Mouse (Mus musculus) ES-E14 (cell line): ENCODE results near the gene Mafg.

Source experiments
- CHD2 ChIP-seq: IDR thresholded peaks from 2 replicates; pipeline ENCODE4 v1.6.1; 2014; ENCODE audit warnings: mild to moderate bottlenecking, low read depth, low read length, inconsistent platforms
- HCFC1 ChIP-seq: IDR thresholded peaks from 2 replicates; pipeline ENCODE4 v1.6.1; 2012; ENCODE audit warnings: low read length, inconsistent platforms, borderline replicate concordance; ENCODE audit not compliant: insufficient read depth
- MAFK ChIP-seq: IDR thresholded peaks from 2 replicates; pipeline ENCODE4 v1.6.1; 2014; ENCODE audit warnings: mild to moderate bottlenecking, low read depth, low read length, inconsistent platforms; ENCODE audit not compliant: insufficient read depth
- ZC3H11A ChIP-seq: IDR thresholded peaks from 2 replicates; pipeline ENCODE4 v1.6.1; 2012; ENCODE audit warnings: low read depth, mild to moderate bottlenecking, inconsistent platforms, low read length, borderline replicate concordance
- ZNF384 ChIP-seq: IDR thresholded peaks from 2 replicates; pipeline ENCODE4 v1.6.1; 2012; ENCODE audit warnings: low read depth, low read length, inconsistent platforms

GRCm38 (mm10) chr11:120609250-120609649 is 24.1 kb downstream of the Mafg start:
- TF ChIP-seq MAFK (no peak), ZNF384 (no peak), ZC3H11A (no peak), HCFC1 (no peak), CHD2 (no peak)
